In the genomic region with DNA sequence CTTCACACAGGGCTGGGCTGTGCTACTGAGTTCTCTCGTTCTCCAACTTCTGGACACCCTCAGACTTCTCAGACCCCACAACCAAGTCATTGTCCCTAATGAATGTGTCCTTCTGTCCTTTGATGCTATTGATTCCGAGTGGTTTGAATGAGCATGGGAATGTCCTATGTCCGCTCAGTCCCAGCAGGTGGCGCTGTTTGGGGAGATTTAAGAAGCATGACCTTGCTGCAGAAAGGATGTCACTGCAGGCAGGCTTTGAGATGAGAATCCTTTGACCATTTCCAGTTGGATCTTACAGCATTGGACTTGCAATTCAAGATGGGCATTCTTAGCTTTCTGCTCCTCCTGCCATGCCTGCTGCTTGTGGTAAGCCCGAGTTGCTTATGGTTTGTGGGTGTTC, we compare ENCODE assay signal across 9 mouse cellular contexts.
A peak's percentile ranks its signal among the peaks of the same experiment; 100 is the strongest.
DNase-seq lines count a peak whose midpoint lies in the region; ATAC-seq lines count a peak whose summit lies in the region.
"Had no signal": no experiment of that assay in that cellular context is flagged by ENCODE, and none has a peak within 500 bp of the region (broad histone marks: within the 10 kb centered on the region; RNA-seq: fewer than 3 reads in every experiment).

No protein-coding gene starts in this region.

- no peaks in the 10 kb centered on the region for H3K27me3 ChIP-seq in hindbrain, embryonic 14.5 days (ENCODE audit: control insufficient read depth, insufficient read depth, low read length)
- H3K27me3 ChIP-seq in hindbrain, embryonic 12.5 days: no peaks in the 10 kb centered on the region
- H3K27me3 ChIP-seq: liver, embryonic 15.5 days had no signal

- ATAC-seq in hindbrain, embryonic 14.5 days (ENCODE audit: low FRiP score): no peak
- ATAC-seq in hindbrain, embryonic 12.5 days (ENCODE audit: low FRiP score): no peak
- no peak for ATAC-seq in erythroid progenitor cell, adult 5-6 weeks (replicated peaks; ENCODE audit: low FRiP score, poor library complexity, severe bottlenecking)

- DNase-seq in hindbrain, embryonic 14.5 days (ENCODE audit: low spot score): peak; percentile 50
- peak; percentile 33 to 42 for DNase-seq in B cell, adult 2 months
- DNase-seq in WW6 (ENCODE audit: low read depth, low spot score): peak; percentile 34
- peak; percentile 23 to 57 for DNase-seq in cerebellum, postnatal 25 days
- DNase-seq in large intestine, adult 2 months (ENCODE audit: low read depth, low spot score): peak; percentile 1
- DNase-seq in naive thymus-derived CD4-positive, alpha-beta T cell, adult 2 months (ENCODE audit: low read depth): peak; percentile 50

- no peaks in the 10 kb centered on the region for H3K9me3 ChIP-seq in hindbrain, embryonic 14.5 days (ENCODE audit: control insufficient read depth, low read length)
- H3K9me3 ChIP-seq in hindbrain, embryonic 12.5 days (replicated peaks): no peaks in the 10 kb centered on the region
- H3K9me3 ChIP-seq: liver, embryonic 15.5 days had no signal

- H3K4me2 ChIP-seq in hindbrain, embryonic 14.5 days (replicated peaks): no peak overlapping the region
- no peak overlapping the region for H3K4me2 ChIP-seq in hindbrain, embryonic 12.5 days (replicated peaks)
- H3K4me2 ChIP-seq: liver, embryonic 15.5 days had no signal

- no peaks in the 10 kb centered on the region for H3K4me1 ChIP-seq in hindbrain, embryonic 14.5 days (replicated peaks; ENCODE audit: control insufficient read depth, insufficient read depth, low read length)
- H3K4me1 ChIP-seq in hindbrain, embryonic 12.5 days: no peaks in the 10 kb centered on the region
- H3K4me1 ChIP-seq: liver, embryonic 15.5 days had no signal

- no peaks in the 10 kb centered on the region for H3K36me3 ChIP-seq in hindbrain, embryonic 14.5 days (replicated peaks; ENCODE audit: control insufficient read depth, insufficient read depth)
- no peaks in the 10 kb centered on the region for H3K36me3 ChIP-seq in hindbrain, embryonic 12.5 days
- H3K36me3 ChIP-seq: liver, embryonic 15.5 days had no signal

- H3K27ac ChIP-seq in hindbrain, embryonic 14.5 days: no peak overlapping the region
- H3K27ac ChIP-seq in hindbrain, embryonic 12.5 days: no peak overlapping the region
- H3K27ac ChIP-seq: liver, embryonic 15.5 days had no signal

- WGBS in hindbrain, embryonic 14.5 days: 19% methylated on average over 5 of the region's 5 CpGs
- WGBS in hindbrain, embryonic 12.5 days: 22% methylated on average over 5 of the region's 5 CpGs
- WGBS in large intestine, adult 2 months: 21% methylated on average over 5 of the region's 5 CpGs

- H3K9ac ChIP-seq in hindbrain, embryonic 14.5 days: no peak overlapping the region
- no peak overlapping the region for H3K9ac ChIP-seq in hindbrain, embryonic 12.5 days
- H3K9ac ChIP-seq: liver, embryonic 15.5 days had no signal

- no peak overlapping the region for H3K4me3 ChIP-seq in hindbrain, embryonic 14.5 days (replicated peaks; ENCODE audit: low read length)
- no peak overlapping the region for H3K4me3 ChIP-seq in hindbrain, embryonic 12.5 days
- H3K4me3 ChIP-seq: liver, embryonic 15.5 days had no signal
